Mouse (Mus musculus): ENCODE measurements around the gene Fcrl6.

Gene Fcrl6

DNA sequence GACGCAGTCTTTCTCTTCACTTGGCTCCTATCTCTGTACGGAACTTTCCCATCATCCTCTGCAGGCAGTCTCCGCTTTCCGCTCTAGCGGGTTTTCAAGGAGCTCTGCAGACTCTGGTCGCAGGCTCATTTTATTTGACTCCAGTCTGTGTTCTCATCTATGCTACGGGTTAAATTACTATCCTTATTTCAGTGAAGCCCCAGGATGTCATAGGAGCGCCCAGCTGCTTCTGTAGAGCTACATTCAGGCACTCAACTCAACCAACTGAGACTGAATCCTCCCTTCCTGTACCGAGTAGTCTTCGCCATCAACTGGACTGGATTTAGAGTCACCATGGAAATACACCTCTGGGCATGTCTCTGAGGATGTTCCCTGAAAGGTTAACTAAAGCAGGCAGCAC is 12.3 kb upstream of the Fcrl6 start:
- no peak for DNase-seq (ENCODE audit: low spot score)

DNA sequence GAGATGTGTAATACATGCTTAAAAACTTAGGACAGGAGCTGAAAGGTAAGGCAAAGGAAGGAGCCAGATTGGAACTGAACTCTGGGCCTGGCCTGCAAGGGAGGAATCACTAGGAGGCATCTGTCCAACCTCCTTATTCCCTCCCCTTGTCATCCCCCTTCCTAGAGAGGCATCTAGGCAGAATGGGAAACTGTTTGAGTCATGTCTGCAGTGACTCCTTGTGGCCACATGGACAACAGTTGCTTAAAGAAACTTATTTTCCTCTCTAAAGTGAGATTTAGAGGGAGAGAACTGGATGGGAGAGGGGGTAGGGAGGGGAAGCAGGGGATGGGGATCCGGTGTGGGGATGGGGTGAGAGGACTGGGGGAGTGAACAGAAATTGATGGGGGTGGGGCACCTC is 10.4 kb upstream of the Fcrl6 start:
- DNase-seq (ENCODE audit: low spot score), result no peak

DNA sequence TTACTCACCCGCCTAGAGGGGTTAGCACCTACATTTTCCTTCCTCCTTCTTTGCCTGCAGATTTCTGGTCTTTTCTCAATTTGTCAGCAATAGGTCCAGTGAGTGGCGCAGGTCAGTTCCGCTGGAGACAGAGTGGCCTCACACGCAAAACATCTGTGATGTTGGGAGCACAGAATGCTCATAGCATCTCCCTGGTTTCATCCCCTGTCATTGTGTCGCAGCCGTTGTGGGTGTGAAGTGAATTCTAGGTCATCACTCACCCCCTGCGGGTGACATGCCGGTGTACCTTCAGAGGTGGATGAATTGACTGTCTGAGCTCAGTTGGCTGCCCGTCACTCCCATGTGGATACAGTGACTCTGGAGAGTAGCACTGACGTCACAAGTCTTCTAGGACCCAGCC is 9.0 kb upstream of the Fcrl6 start:
- no peak for DNase-seq (ENCODE audit: low spot score)

DNA sequence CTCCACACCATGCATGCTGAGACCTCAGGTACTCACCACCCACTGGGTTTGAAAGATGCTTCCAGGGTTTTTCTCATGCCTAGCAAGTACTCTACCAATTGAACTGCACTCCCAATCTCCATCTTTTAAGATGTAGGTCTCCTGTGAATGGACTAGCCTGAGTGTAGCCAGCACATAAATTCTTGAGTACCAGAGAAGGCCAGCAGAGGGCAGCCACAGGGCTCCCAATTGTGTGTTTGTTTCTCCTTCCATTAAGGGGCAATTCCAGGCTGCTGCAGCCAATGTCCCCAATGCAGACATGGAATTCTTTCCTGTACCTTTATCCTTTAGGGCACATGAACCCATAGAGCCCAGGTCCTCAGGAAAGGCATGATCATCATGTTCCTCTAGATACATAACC is 7.9 kb downstream of the Fcrl6 start:
- no peak for DNase-seq (ENCODE audit: low spot score)

DNA sequence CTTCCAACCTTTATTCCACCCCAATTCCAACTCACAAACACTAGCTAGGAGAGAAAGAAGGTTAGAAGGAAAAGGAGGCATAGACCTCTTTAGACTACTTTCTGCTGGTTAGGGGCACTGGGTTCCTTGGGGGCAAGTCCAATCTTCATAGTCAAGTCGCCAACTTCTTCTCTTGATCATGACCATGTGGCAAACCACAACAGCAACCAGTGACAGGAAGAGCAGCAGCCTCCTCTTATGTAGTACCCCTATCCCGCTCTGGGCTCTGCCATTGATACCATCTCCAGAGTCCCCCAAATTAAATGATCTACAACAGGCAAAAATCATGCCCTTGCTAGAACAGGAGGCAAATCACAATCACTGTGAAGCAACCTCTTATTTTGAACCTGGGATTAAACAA is 8.4 kb downstream of the Fcrl6 start:
- no peak for DNase-seq (ENCODE audit: low spot score)

DNA sequence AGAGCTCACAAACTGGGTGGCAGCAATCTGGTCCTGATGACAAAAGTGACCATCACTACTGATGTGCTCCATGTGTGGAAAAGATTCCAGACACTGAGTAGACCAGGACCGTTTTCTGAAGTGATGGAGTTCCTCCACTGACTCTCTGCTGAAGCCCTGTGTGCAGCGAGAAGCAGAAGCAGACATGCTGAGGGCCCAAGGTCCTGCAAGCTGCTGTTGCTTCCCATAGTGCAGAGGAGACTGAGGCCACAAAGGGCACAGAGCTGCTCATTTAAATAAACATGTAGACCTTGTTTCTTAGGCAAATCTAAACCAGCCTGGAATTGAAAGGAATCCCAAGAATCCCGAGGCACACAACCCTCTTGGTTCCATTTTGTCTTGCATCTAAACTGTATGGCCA is 9.0 kb downstream of the Fcrl6 start:
- DNase-seq (ENCODE audit: low spot score), result no peak

DNA sequence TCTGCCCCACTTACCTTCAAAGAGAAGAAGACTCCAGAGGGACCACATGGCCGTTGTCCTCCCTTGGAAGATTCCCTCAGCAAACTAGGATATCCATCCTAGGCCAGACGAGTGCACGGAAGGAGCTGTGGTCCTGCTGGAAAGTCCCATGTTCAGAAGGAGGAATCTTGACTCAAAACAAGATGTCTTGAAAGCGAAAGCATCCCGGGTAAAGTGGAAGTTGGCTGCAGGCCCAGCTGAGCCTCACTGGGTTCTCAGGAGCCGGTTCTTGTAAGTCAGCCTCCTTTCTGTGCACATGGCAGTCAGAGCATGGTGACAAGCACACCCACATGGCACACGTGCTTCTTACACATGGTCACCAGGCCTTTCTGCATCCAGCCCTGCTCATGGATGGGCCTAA is 12.0 kb downstream of the Fcrl6 start, which contains the start of gene Slamf8:
TSS of gene Slamf8 (minus strand) at position 184 of the 400 bp plus-strand sequence.
- DNase-seq (ENCODE audit: low spot score), result no peak

DNA sequence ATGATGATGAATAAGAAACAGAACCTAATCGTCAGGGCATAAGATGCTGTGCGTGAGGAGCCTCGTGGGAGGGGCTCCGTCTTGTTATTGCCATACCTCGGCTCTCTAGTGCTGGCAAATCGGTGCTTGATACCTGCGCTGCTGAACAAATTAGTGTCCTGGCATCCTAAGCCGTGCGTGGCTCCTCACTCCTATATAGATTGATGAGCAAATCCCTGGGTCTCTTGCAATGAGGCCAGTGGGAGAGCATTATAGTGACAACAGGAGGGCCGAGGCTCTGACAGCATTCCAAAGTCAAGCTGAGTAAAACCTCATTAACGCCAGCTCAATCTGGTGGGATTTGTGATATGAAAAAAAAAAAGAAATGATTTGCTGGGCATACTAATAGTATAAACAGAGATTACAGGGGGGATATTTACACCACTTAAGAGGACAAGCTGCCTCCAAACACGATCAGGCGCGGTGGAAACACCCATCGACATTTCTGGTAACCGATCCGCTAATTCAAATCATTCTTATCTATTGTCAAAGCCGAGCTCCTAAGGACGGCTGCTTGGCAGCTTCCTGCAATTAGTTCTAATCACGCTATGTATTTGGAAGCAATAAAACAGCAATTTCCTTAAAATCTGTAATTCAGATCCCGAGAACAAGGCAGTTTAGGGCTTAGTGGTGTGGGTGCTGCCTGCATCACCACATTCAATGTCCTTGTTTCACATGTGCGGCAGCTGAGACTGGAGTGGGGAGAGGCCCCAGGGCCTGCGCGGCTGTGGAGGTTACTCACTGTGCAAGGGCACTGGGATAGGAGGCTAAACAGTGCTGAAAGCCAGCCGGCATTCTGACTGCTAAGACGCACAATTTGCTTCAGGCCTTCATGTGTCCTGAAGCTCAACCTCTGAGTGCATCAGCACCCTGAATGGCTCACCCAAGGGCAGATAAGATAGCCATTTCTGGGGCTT is 16.5 kb downstream of the Fcrl6 start:
- DNase-seq (ENCODE audit: low spot score), result no peak

DNA sequence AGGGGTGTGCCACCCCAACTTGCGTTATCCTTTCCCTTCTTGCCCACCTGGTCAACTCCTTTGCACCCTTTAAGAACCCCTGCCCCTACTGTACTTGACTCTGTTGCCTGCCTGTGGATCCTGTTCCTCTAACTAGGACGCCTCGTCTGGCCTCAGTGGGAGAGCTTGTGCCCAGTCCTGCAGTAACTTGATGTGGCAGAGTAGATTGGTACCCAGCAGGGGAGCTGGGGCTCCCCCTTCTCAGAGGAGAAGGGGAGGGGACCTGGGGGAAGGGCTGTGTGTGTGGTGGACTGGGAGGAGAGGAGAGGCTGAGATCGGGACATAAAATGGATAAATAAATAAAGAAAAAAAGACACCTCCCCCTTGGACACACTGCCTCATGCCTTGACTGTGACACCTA is 17.3 kb downstream of the Fcrl6 start:
- no peak for DNase-seq (ENCODE audit: low spot score)

DNA sequence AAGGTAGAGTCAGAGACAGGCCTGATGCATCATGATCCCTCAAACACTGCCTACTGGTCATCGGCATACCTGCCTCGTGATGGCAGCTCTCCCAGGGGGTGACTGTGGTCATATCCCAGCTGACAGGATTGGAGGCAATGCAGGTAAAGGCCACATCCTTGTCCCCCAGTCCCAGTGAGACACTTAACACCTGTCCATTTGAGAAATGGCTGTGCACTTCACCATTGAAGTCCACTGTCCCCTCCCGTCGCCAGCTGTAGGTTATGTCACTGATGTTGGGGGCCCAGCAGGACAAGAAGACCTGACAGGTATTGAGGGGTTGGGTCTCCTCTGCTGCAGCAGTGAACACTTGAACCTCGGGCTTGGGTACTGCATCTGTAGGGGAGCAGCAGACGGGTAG is 18.1 kb downstream of the Fcrl6 start:
- DNase-seq (ENCODE audit: low spot score), result no peak

DNA sequence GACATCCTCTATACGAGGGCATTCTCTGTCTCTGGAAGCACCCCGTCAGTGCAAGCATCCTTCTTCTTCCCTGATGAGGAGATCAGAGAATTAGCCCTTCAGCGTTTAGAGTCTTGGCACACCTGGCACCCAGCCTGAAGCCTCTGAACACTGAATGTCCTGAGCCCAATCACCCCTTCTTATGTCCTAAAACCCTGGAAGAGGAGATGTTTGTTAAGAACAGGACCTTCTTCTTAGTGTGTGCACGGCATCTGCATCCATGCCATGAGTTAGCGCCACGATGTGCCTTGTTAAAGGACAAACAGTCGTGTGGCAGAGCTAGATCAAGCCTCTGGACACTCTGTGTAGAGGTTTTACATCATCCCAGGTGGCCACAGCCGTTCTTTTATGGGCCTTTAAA is 19.9 kb downstream of the Fcrl6 start:
- DNase-seq (ENCODE audit: low spot score), result no peak

DNA sequence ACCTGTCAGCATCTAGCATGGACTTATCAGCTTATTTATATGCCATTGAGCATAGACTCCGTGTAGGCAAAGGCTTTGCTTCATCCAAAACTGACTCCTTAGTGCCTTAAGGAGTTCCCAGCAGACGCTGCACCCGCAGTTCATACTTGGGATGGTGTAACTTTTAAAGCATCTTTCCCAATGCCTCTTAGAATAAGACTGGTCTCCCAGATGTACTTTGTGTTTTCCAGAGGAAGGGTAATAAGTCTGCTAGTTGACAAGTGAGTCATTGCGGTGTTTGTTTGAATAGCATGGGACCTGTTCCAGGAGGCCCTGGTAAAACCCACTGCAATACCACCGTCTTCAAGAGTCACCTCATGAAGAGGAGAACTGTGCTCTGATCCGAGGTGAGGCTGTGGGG is 22.2 kb downstream of the Fcrl6 start:
- no peak for DNase-seq (ENCODE audit: low spot score)

DNA sequence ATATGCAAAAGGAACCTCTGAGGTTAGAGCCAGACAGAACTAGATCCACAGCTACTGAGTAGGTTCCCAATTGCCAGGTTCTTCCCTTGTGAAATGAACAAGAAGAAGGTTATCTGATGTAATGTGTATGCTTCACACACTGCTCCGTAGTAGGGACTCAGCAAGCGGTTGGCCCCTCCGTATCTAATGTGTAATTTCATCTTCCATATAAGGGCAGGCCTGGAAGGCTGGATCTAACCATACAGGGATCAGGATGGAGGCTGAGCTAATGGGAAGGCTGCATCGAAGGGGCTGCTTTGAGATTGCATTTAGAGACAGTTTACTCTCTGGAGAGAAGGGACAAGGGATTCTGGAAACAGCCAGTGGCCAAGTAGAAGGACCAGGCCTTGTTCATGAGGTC is 34.6 kb downstream of the Fcrl6 start:
- no peak for DNase-seq (ENCODE audit: low spot score)

DNA sequence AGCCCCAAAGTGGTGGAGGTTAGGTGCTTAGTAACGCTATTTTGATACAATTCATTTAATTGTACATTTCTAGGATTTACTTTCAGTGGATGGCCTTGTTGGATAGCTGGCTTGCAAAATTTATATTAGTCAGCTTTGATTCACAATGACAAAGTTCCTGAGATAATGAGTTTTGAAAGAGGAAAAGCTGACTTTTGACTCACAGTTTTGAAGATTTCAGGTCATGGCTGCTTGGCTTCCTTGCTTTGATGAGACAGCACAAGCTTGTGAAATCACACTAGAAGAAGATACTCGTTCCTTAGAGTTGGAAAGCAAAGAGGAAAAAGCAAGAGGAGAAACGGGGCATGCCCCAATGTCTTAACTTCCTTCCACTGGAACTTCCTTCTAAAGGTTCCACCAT is 36.2 kb downstream of the Fcrl6 start:
- no peak for DNase-seq (ENCODE audit: low spot score)

DNA sequence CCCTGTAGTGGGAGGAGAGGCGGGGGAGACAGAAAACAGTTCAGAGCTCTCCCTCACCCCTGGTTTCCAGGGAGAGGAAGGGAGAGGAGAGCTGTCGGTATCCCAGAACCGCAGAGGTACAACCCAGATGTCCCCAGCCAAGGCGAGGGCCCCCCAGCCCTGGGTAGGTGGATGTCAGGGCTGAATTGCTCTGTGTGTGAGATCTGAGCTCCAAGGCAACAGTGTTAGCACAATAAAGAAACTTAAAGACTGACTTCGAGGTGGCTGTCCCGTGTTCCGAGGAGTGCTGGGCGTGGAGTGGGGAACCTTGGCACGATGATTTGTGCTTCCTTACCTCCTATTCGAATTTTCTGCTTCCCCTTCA is 38.9 kb downstream of the Fcrl6 start:
- no peak for DNase-seq (ENCODE audit: low spot score)

DNA sequence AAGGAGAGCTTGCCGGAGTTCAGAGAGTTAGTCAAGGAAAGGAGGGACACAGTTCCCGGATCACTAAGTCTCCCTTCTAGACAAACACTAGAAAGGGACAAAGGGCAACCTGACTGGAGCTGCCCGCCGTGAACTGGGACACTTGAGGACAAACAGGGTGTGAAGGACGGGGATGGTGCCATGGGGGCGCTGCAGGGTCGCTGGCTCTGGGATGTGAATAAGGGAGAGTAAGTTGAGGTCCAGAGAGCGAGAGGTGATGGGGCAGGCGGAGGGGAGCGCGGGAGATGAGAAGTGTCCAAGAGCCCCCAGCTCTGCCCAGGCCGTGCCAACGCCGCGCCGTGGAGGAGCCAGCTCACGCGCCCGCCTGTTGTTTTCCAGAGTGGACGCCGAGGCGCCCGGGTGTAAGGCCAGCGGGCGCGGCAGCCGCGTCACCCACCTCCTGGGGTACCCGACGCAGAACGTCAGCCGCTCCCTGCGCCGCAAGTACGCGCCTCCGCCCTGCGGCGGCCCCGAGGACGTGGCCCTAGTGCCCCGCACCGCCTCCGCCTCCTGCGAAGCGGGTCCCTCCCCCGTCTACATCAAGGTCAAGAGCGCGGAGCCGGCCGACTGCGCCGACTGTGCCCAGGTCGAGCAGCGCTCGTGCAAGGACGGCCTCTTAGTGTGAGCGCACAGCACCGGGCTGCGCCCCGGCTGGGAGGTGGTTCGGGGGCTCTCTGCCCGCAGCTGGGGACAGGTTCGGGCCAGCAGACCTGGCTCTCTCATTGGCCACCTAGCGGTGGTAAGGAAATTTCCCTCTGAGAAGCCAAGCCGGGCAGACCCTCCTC is 39.5 kb downstream of the Fcrl6 start:
- no peak for DNase-seq (ENCODE audit: low spot score)

DNA sequence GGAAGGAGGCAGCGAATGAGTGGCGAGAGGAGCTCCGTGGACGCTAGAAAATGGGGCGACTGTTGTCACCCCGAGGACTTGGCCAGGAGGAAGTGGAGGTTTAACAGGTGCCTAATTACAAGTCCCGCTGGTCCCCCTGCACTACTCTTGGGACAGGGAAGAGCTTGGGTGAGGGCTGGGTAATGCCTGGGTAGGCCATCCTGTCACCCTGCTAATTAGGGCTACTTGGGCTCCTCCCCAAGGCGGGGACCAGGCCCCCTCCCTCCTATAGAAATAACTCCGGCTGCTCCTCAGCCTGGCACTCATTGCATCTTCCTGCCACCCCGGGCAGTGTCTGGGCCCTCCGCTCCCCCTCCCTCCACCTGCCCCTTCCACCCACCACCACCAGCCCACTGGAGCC is 46.7 kb downstream of the Fcrl6 start, which contains the start of gene Vsig8:
TSS of gene Vsig8 (plus strand) at position 301 of the 400 bp plus-strand sequence.
- DNase-seq (ENCODE audit: low spot score), result no peak

DNA sequence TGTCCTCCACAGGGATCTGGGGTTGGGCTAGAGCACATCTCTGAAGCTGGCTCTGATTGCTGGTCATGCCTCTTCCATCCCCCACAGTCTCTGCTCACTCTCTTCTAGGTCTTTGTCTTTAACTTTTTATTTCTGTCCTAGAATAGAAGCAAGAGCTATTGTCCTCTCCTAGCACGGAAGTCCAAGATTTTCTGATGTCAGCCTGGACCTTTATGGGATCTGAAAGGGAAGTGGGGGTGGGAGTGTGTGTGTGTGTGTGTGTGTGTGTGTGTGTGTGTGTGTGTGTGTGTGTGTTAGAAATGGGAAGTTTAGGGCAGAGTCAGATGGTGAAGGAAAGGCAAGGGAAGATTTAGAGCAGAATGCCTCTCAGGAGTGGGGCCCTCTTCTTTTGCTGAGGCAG is 49.7 kb downstream of the Fcrl6 start:
- DNase-seq (ENCODE audit: low spot score), result no peak

DNA sequence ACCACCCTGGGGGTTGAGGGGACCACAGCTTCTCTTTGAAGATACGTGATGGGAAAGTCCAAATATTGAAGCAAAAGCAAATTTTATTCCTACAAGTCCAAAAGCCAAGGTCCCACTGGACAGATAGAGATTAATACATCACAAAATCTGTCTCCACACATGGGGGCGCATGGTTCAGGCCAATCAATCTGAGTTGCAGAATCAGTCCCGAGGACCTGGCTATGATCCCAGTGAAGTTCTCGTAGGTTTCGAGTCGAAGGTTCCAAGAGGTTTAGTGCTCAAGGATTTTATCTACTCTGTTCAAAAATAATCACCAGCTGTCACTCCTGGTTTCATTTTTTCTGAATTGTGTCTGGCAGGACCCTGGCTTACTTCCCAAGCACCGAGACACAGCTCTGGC is 51.3 kb downstream of the Fcrl6 start:
- no peak for DNase-seq (ENCODE audit: low spot score)

DNA sequence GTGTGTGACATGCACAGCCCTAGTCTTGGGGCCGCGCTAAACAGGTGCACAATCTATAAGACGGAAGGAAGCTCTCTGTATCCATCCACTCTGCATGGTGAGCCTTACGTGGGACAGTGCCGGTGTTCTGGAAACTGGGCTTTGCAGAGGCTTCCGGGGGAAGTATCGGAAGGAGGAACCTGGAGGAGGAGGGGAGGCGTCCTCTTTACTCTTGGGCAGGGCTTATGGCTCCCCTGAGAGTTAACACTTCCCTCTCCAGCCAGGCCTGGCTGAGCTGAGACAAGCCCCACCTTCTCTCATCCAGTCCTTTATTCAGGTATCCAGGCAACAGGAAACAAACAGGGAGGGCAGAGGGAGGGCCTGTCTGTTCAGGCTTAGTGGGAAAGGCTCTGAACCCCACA is 51.8 kb downstream of the Fcrl6 start:
- no peak for DNase-seq (ENCODE audit: low spot score)

DNA sequence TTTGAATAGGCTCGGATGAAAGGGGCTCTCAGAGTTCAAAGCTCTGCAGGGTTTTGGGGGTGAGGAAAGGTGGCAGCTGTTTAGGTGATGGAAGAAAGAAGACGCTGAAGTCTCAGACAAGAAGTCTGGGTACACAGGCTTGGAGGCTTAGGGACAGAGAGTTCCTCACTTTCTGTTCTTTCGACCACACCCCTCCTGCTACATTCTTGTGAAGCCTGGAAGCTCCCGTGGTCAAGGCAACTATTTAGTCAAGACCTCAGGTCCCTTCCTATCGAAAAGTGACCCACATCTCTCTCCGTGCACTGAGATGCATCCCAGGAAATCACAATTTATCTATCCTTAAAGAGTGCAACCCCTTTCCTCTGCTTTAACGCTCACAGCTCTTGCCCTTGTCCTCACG is 52.6 kb downstream of the Fcrl6 start:
- no peak for DNase-seq (ENCODE audit: low spot score)

DNA sequence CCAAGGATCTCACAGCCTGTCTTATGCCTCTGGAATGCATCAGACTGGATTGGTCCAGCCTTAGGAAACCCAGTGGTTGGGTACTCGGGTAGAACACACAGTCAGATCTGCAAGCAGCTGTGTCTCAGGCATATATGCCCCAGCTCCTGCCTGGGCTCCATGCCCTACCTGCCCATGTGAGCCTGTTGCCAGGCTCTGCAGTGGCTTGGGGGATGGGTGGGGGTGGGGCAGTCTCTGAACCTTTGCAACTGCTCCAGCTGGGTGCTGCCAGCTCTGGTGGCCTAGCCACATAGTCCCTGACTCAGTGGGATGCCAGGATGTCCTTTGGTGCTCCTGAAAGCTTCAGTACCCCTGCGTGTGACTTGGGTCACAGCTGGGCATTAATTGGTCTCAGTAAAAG is 53.0 kb downstream of the Fcrl6 start:
- no peak for DNase-seq (ENCODE audit: low spot score)

DNA sequence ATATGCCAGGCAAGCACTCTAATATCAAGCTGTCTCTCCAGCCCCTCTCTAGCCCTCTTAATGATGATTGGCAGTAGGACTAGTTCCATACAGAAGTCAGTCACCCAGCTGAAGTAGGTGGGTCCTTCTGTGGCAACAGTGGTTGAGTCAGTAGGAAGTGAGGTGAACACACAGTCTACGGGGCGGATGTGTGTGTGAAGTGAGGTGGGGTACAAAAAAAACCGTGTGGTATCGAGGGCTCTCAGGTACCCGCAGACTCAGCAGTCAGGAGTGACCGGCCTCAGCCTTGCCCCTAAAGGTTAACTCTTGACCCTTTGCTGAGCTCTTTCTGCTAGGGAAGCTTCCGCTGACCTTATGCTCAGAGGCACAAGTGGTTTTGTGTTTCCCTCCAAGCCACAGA is 53.9 kb downstream of the Fcrl6 start:
- DNase-seq (ENCODE audit: low spot score), result no peak
